Mouse (Mus musculus) MEL-GATA-1-ER (cell line): ENCODE results near the gene Nop16.

Experiments used
- DNase-seq: peaks from one replicate; pipeline ENCODE4 v3.0.0-alpha.2; 2012; ENCODE audit warnings: low read depth; ENCODE audit errors: extremely low read depth

Nop16 gene

DNA sequence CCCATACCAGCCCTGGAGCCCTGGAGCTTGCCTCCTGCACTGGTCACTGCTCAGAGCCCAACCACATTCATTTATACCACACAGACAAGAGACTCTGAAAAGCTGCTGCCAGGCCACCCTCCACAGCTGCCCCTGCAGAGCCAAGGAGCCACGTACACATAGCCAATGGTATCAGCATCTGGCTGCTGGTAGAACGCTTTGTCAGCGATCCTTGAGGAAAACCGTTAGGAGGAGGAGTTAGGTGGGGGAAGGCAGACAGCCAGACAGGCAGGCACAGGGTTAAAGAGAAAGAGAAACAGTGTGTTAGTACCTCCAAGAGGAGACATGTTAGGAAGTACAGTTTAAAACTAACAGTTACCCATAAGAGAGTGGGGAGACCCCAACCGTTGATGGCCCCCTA, 7.0 kb upstream of the Nop16 start:
- DNase-seq, result no peak

DNA sequence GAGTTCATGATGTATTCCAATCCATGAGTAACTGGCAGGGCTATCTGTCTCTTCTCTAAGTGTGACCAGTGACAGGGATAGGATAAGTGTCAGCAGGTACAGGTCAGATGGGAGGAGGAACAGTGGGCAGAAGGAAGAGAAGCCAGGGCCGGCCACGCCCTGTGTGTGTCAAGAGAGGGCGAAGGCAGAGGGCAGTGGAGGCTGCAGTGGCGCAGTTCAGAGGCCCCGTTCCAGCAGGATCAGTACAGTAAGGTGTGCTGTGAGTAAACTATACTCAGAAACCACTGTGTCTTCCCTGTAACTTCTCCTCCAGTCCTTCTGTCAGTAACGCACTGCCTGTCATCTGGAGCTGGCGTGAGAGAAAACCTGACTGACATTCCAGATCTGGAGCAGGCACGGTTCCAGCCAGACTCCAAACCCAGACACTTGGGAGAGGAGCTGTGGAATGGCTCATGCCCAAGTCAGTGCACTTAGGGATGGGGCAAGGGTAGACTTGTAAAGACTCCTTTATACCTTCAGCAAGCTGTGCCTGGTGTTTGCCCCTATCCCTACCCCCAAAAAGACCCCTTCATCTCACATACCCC, 6.3 kb upstream of the Nop16 start:
- no peak for DNase-seq

- DNase-seq, result no peak
Observed at GRCm38 (mm10) chr13:54593617-54594016, 3.7 kb upstream of the Nop16 start.

- no peak for DNase-seq
Observed at GRCm38 (mm10) chr13:54591776-54592356, 2.0 kb upstream of the Nop16 start.

DNA sequence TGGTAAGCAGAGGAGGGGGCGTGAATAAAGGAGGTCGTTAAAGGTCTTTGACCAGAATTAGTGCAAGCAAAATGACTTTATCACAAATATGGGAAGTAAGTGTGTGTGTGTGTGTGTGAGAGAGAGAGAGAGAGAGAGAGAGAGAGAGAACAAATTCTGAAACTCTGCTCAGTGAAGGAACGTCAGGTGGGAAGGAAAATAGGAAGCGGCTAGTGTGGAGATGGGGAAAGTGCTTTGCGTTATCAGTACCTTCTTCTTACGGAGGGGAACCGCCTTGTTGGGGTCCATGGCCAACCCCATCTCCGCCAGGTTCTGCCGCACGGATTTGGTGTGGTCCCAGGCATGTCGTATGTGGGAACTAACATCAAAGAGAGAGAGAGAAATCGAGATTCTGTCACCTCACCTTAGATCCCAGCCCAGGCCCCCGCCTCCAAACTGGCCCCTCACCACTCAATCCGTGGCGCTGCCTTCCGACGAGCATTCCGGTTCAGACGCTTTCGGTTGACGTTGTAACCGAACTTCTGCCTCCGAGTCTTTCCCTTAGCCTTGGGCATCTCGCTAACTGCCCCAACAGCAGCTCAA, 385 bp downstream of the Nop16 start:
- peak; percentile 65 for DNase-seq

DNA sequence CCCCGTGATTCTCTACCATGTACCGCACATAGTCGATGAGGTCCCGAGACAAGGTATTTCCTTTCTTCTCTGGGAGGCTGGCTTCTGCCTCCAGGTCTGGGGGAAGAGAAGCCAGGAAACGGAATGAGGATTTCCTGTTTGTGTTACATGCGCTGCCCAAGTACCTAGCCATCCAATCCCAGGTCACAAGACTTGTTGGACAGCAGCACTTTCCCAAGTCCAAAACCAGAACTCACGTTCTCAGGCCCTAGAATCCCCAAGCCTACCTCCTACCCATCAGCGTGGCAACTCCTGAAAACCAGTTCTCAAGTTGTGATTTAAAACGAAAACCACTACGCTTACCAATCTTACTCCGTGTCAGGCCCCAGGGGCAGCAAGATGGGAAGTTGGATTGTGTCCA, 4.1 kb downstream of the Nop16 start:
- no peak for DNase-seq

DNA sequence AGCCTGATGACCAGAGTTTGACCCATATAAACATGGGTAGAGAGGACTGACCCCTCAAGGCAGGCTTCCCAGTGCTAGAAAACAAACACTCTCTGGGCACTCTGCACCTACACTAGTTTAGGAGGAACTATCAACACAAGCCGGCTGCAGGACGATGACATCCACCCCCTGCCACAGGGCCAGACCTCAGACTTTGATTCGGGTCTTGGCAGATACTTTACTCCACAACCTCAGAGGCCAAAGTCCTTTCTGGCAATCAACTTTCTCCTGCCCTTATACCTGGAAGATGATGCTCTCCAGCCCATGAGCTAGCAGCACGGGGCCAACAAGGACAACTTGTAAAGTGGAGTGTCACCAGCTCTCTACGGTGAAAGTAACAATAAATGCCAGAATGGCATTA, 7.0 kb downstream of the Nop16 start:
- DNase-seq, result no peak

GRCm38 (mm10) chr13:54582126-54582525, 7.8 kb downstream of the Nop16 start:
- no peak for DNase-seq

DNA sequence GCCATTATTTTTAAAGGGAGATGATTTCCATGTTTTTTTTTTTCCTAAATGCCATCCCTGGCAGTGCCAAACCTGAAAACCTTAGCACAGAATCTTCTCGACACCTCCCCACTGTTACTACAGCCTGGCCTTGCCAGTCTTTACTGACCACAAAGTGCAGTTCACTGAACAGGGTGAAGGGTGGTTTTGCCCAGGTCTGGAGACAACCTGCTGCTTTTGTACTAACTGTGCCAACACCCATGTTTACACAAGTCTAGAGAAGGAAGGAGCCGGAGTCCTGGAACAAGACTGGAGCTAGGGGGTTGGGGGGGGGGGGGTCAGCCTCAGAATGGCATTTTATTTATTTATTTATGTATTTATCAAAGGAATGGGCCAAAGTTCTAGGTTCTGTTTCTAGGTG, 8.5 kb downstream of the Nop16 start:
- no peak for DNase-seq

DNA sequence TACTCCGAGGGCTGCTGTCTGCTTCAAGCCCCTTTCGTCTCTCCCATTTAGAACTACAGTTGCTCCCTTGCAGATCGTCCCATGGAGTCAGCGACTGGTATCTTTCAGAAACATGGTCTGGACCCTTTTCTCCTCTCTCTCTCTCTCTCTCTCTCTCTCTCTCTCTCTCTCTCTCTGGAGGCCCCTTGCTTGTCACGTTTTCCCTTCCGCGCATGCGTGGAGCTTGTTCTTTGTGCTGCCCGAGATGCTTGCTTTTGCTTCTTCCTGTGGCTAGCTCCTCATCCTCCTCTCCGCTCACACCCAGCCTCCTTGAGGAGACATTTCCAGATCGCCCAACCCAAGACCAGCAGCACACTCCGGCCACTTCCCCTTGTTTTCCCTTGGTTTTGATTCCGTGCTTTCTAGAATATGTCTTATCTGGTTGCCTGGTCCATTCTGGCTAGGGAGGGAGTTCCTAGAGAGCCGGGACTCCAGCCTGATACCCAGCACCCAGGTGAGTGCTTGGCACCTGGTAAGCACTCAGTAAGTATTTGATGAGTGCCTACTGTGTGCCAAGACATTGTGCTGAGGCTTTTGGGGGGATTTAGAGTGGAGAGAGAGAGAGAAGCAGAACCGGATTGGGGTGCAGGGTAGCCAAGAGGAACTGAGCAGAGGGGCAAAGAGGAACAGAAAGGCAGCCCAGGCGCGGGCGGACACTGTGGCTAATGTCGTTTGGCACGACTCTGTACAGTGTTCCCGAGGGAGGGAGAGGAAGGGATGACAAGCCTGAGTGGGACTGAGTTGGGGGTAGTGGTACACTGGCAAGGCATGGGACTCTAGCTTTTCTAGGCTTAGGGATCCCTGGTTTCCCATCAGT, 12.0 kb downstream of the Nop16 start:
- DNase-seq, result no peak

DNA sequence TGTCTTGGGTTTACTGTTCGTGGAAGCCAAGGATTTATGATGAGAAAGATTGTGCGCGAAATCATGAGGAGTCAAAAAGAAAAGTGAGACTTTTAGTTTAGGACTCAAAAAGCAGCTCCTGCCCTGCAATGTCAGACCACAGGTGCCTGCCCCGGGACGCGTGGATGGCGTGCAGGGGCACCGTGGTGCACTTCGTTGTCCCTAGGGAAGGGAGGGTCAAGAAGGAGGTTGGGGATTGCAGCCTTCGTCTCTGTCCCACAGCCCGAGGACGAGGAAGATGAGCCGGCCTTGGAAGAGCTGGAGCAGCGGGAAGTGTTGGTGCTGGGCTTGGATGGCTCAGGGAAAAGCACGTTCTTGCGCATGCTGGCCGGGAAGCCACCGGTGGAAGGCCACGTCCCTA, 14.4 kb downstream of the Nop16 start:
- DNase-seq, result no peak

DNA sequence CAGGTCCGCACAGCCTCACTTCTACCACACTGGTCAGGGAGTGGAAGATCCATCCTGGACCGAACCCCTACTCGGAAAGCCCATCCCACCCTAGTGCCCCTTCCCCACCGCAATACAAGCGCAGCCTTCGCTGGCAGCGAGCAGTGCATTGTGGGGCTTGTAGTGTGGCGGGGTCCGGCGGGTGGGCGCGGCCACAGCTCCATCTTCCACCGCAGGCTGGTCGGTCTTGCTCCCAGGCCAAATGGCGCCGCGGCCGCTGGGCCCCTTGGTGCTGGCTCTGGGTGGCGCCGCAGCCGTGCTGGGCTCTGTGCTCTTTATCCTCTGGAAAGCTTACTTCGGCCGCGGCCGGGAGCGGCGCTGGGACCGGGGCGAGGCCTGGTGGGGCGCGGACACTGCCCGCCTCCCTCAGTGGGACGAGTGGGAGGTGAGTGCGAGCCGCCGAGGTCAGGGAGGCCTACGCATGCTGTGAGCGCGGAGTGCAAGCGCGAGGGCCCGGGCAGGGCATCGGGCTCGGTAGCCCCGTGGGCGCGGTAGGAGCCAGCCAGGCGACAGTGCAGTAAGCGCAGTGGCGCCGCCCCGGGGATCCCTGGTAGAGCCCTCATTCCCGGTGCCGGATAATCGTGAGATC, 14.9 kb downstream of the Nop16 start, which contains the start of gene Arl10:
Gene Arl10, plus strand, starts transcription at position 162 of the 628 bp plus-strand sequence.
- no peak for DNase-seq

DNA sequence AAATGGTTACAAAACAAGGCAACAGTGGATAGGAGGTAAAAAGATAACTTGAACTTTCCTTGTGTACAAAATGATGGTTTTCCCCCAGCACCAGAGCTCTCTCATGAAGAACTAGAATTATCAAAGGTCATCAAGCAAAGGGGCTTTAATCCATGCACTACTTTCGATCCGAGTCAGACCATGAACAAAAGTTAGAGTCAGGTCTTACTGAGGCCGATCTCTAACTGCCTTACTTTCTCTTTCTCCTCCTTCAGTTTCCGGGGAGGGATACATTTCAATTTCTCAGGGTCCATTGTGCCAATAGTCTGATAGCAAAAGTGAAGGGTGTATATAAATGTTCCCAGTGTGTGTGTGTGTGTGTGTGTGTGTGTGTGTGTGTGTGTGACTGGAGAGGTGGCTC, 17.3 kb downstream of the Nop16 start:
- DNase-seq, result no peak

GRCm38 (mm10) chr13:54571637-54572036, 18.3 kb downstream of the Nop16 start:
- no peak for DNase-seq

GRCm38 (mm10) chr13:54570736-54571135, 19.2 kb downstream of the Nop16 start:
- no peak for DNase-seq

DNA sequence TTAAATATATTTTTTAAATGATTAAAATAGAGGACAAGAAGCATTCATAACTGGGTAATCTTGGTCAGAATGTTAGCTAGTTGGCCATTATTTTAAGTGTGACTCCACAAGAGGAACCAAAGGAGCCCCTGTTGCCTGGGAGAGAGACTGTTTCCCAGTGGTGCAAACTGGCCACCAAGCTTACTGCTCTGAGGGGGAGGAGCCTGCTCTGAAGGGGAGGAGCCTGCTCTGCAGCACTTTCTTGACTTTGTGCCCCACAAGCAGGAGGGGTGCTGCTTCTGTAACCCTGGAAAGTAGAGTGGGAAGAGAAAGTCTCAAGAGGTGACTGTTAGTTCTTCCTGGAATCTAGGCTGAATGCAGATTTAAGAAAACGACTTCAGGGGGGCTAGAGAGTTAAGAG, 20.6 kb downstream of the Nop16 start:
- no peak for DNase-seq

DNA sequence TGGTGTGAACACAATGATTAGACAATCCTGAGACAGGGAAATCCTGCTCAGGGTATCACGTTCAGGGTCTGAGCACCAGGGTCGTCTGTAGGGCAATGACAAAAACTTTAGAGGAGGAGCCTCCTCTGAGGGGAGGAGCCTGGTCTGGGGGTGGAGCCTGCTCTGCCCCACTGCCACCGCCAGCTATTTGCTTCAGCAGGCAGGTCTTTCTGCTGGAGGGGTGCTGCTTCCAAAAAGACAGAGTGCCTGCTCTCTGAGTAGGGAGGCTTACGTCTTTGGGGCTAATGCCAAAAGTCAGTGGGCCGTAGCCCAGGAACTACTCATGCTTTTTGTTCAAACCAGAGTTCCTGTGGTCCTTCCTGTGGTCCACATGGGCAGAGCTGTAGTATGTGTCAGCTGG, 21.5 kb downstream of the Nop16 start:
- DNase-seq, result no peak

DNA sequence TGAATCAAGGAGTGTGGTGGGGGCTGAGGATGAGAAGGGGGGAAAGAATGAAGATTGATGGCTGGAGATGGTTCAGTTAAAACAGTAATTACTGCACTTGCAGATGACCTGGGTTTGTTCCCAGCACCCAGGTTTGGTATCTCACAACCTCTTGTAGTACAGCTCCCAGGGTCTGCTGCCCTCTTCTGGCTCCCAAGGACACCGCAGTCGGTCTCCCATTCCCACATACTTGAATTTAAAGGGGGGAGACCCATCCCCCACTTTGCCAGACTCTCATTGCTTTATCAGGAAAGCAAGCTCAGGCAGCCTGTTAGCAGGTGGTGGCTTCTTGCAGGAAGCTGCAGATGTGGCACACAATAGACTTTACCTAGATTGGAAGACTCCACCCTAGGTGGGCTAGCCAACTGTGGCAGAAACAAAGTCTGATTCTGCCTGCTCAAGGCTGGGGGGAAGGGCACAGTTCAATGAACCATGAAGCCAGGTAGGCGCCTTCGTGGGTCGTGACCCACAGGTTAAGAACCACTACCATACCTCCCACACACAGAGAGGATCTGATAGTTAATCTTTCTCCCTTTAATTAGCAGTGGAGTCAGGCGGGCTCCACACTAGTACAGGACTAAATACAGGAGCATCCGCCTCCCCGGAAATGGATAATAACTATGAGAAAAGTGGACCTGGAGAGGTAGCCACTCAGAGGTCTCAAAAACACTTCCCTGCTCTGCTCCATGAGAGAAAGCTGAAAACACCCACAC, 24.1 kb downstream of the Nop16 start:
- DNase-seq, result peak; percentile 71

- peak; percentile 88 for DNase-seq
Observed at GRCm38 (mm10) chr13:54565201-54565581, 24.7 kb downstream of the Nop16 start, which contains the start of gene 4833439L19Rik. 4833439L19Rik (minus strand) TSS chr13:54565435.

- no peak for DNase-seq
Observed at GRCm38 (mm10) chr13:54564232-54565200, 25.4 kb downstream of the Nop16 start.
